Mouse (Mus musculus): ENCODE data around the gene Gm11756. TPM values are rescaled to one million over a fixed set of nuclear protein-coding genes. Genes with fewer than 3 reads are reported as not detected.

Gm11756 gene
- not detected in 2 replicates for polyA plus RNA-seq (2012; rRNA removed; ENCODE audit: low replicate concordance)

DNA sequence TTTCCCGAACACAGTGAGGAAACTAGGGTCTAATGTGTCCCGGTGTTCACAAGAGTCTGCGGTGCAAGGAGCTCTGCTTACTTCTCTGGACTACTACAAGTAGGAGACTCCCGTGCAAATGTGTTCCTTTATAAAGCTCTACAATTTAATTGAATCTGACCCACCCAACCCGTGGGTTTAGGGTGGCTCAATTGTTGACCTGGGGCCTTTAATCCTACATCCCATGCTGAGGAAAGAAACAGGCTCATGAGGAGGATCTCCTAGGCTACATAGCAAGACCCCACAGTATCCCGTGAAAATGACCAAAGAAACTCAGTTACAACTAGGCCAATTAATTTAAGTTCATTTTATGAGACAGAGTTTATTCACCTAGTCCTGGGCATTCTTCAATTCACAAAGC is at the start of gene Gm11756:
Gene Gm11756 (minus strand): TSS at position 101 of the 400 bp plus-strand sequence.

DNA sequence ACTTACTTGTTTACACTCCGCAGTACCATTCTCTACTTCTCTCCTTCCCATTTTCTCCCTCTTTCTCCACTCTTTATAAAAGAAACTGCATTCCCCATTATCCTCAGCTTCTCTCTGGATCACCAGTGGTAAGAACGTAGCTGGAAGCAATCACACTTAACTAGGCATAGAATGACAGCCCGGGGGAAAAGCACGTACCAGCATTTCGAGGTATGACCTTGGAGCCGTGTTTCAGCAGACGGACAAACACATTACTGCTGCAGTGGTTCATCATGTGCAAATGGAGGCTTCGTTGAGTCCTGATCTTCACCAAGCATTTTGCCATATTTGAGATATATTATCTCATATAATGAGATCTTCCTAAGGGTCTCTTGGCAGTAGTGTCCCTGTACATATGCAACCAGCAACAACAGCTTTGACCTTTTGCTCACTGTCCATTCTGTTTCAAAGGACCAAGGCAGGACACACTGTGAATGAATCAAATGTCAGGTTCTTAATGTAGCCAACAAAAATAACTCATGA is 29.9 kb upstream of the Gm11756 start, which contains the start of gene 2310002L09Rik:
Gene 2310002L09Rik (minus strand): TSS at position 472 of the 522 bp plus-strand sequence.

DNA sequence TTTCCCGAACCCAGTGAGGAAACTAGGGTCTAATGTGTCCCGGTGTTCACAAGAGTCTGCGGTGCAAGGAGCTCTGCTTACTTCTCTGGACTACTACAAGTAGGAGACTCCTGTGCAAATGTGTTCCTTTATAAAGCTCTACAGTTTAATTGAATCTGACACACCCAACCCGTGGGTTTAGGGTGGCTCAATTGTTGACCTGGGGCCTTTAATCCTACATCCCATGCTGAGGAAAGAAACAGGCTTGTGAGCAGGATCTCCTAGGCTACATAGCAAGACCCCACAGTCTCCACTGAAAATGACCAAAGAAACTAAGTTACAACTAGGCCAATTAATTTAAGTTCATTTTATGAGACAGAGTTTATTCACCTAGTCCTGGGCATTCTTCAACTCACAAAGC is 14.7 kb downstream of the Gm11756 start, which contains the start of gene Gm13871:
Gene Gm13871 (minus strand): TSS at position 101 of the 400 bp plus-strand sequence.

GRCm38 (mm10) chr4:73891012-73891411 is 29.5 kb downstream of the Gm11756 start, which contains the start of gene Gm11757:
Gene Gm11757 (minus strand): TSS chr4:73891112.

DNA sequence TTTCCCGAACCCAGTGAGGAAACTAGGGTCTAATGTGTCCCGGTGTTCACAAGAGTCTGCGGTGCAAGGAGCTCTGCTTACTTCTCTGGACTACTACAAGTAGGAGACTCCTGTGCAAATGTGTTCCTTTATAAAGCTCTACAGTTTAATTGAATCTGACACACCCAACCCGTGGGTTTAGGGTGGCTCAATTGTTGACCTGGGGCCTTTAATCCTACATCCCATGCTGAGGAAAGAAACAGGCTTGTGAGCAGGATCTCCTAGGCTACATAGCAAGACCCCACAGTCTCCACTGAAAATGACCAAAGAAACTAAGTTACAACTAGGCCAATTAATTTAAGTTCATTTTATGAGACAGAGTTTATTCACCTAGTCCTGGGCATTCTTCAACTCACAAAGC is 44.4 kb downstream of the Gm11756 start, which contains the start of gene Gm11758:
Gene Gm11758 (minus strand): TSS at position 101 of the 400 bp plus-strand sequence.

Other genes starting within 250 kb of the Gm11756 start
- gene Gm428, start 237.2 kb downstream of the Gm11756 start, polyA plus RNA-seq (2012; rRNA removed; ENCODE audit: low replicate concordance), result not detected in 2 replicates
- 3.6 TPM in 1 of 2 replicates, not detected in the other for gene Rasef, start 129.8 kb downstream of the Gm11756 start, polyA plus RNA-seq (2012; rRNA removed; ENCODE audit: low replicate concordance)
- gene Gm11758, start 44.5 kb downstream of the Gm11756 start, polyA plus RNA-seq (2012; rRNA removed; ENCODE audit: low replicate concordance), result not detected in 2 replicates
- not detected in 2 replicates for gene Gm11757, start 29.6 kb downstream of the Gm11756 start, polyA plus RNA-seq (2012; rRNA removed; ENCODE audit: low replicate concordance)
- gene Gm13871, start 14.8 kb downstream of the Gm11756 start, polyA plus RNA-seq (2012; rRNA removed; ENCODE audit: low replicate concordance), result not detected in 2 replicates
- not detected in 2 replicates for gene 2310002L09Rik, start 30.1 kb upstream of the Gm11756 start, polyA plus RNA-seq (2012; rRNA removed; ENCODE audit: low replicate concordance)
- gene Frmd3, start 92.7 kb upstream of the Gm11756 start, polyA plus RNA-seq (2012; rRNA removed; ENCODE audit: low replicate concordance), result 0.13 and 0.66 TPM in 2 replicates

All from subcutaneous adipose tissue, adult 2 months (tissue).